Mouse (Mus musculus) large intestine, adult 2 months (tissue): Measurements from ENCODE around the gene Ctsz. TPM values are rescaled to one million over a fixed set of nuclear protein-coding genes. Genes with fewer than 3 reads are reported as not detected.
A peak's percentile ranks its signal among the peaks of the same experiment; 100 is the strongest.

Experiments
- DNase-seq: peaks from one replicate; pipeline ENCODE4 v3.0.0-alpha.2; 2012; ENCODE audit warnings: low read depth, low spot score
- WGBS: fragments of 180-500 bp; shearing (Covaris S2); methylation state at CpG from one replicate; pipeline ENCODE4 v1.1.7; 2018; 5-methylcytosine and 5-hydroxymethylcytosine counted together
- polyA plus RNA-seq: library from polyadenylated mRNA; depleted of rRNA; stranded (reverse); fragments of >200 nt; gene quantifications from 2 replicates; pipeline ENCODE4 v1.2.3, GENCODE M21; 2012; rRNA removed

Gene Ctsz
- polyA plus RNA-seq: 258 and 346 TPM in 2 replicates

DNA sequence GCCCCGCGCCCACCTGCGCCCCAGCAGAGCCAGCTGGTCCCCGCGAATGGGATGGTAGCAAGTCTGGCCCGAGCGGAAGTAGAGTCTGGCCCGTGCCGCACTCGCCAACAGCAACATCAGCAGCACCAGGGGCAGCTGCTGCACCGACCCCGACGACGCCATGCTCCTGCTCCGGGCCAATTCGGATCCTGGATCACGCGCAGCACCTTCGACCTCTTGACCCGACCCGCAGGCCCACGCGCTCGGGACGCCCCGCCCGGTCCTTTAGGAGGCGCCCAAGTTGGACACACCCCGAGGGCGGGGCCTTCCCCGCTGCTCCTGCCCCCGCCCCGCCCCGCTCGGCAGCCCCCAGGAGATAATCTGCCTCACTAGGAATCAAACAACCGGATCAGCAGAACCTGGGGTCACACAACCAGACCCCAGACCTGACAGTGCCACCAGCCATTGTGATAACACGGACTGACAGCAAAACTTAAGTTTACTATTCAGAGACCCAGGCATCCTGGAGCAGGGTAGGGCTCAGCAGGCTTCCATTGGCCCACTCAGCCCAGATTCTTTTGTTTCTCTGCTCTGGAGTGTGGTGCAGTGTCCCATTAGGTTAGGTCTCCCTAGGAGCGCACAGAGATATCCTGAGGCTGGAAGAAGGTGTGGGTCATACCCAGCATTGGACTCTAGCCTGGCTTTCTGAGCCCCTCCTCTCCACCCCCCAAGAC lies at the start of gene Ctsz:
Gene Ctsz, minus strand, starts transcription at position 303 of the 713 bp plus-strand sequence.
- WGBS: 2% methylated on average over 38 of the region's 38 CpGs

GRCm38 (mm10) chr2:174487005-174487404 lies 48.2 kb upstream of the Ctsz start:
- WGBS: 74% methylated on average over 5 of the region's 5 CpGs
- DNase-seq: no peak

More for the DNA sequence above, at the start of gene Ctsz:
- DNase-seq: peak; percentile 44

- no peak for DNase-seq
- WGBS: 42% methylated on average over 5 of the region's 5 CpGs
Measured at GRCm38 (mm10) chr2:174478746-174479145, 39.9 kb upstream of the Ctsz start.

DNA sequence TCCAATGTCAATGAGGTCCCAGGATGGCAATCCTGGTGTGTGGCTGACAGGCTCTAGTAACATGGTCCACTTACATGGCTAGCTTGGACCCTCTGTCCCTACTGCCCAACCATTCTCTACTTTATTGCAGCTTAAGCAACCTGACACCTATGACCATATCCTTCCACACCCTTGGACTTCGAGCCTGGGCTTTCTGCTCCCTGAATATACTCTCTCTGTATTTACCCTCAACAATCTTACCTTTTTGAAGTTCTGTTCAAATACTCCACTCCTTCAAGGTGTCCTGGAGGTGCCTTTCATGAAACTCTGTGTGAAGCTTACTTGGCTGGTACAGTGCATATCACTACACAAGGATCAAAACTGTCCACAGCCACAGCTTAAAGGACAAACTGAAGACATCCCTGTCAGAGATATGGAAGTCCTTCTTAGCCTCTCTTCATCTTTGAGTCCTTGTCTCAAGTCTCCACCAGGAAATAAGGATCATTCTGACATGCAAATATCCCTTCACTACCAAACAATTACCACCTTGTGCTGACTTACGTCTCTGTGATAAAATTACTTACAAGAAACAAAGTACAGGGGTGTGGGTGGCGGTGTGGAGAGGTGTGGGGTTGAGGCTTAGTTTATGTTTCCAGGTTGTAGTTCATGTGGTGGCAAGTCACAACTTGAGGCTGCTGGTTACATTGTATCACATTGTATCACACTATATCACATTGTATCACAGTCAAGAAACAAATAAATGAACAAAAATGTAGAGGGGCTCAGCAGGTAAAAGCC lies 38.9 kb upstream of the Ctsz start:
- DNase-seq: peak; percentile 82
- WGBS: 28% methylated on average over 3 of the region's 3 CpGs

- no peak for DNase-seq
Measured at GRCm38 (mm10) chr2:174473550-174473927, 34.7 kb upstream of the Ctsz start.

DNA sequence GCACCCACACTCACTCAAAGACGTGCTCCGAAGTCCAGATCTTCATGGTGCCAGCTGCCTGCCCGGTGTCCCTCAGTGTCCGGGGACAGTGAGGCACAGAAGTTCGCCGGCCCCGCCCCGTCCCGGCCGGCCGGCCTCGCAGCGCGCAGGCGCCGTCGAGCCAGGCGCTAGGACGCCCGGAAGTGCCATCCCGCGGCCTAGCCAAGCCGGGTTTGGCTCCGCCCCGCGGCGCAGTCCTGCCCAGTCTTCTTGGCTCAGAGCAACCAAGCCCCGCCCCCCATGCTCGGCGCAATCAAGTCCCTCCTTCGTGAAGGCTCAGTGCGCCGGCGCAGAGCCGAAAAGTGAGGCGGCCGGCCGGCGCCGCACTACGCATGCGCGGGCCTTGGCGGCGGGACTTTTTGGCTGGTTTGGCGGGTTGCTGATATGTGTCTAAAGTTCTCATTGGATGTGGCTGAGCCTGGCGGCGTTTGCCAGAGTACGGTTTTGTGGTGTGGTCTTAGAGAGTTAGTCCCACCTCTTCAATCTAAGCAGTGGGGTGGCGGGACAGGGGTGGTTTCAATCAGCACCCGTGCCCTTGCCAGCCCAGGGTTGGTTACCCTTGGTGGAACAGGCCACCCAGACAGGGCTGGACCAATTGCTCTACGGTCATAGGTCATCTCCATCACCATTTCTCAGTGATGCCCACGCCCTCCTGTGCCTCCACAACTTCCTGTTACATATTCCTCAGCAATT lies 34.1 kb upstream of the Ctsz start, which contains the start of gene Prelid3b:
Gene Prelid3b, minus strand, starts transcription at position 264 of the 732 bp plus-strand sequence.
- under 1% methylated on average over 53 of the region's 53 CpGs for WGBS
- DNase-seq: peak; percentile 93

More at GRCm38 (mm10) chr2:174473550-174473927, 34.7 kb upstream of the Ctsz start:
- 63% methylated on average over 5 of the region's 5 CpGs for whole genome bisulfite sequencing

DNA sequence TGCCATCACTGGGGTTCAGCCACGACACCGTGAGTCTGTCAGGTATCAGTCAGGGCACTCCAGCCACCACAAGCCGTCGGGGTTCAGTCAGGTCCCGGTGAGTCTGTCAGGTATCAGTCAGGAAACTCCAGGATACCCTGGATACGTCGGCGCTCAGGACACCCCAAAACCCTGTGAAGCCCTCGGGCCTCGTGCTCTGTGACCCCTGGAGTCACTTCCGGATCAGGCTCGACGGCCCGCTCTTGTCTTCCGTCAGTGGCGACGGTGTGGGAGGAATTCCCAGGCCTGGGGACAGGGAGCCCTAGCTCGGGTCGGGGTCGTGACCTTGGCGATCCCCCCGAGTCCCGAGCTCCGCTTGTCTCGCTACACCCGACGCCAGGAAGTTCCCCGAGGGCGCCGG lies 33.6 kb upstream of the Ctsz start:
- DNase-seq: no peak
- WGBS: 4% methylated on average over 30 of the region's 30 CpGs

DNA sequence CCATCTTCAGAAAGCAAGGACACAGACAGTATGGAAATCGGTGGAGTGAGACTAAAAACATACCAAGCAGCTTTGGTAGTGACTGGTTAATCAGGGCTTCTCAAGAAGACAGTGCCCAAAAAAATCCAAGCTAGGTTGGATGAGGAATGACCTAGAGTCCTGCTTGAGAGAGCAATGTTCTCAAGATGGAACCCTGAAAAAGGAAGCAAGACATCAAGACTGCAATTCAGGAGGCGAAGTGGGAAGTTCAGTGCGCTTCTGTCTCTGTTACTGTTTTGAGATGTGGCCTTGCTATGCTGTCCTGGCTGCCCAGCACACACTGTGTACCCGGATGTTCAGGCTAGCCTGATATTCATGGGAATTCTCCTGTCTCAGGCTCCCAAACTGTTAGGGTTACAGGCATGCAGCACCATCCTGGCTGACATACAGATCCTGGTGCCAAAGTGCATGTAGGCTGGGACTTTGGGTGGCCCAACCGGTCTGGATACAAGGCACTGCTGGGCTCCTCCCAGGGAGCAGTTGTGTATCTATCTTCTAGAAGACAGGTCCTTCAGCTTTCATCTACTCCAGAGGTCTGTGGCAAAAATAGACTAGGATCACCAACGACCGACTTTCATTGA lies 32.1 kb upstream of the Ctsz start:
- WGBS: 55% methylated on average over 7 of the region's 7 CpGs
- DNase-seq: no peak

GRCm38 (mm10) chr2:174470333-174470732 lies 31.5 kb upstream of the Ctsz start:
- no peak for DNase-seq

GRCm38 (mm10) chr2:174463789-174464523 lies 25.1 kb upstream of the Ctsz start, which contains the start of gene Atp5e:
Atp5e (minus strand) TSS chr2:174464105.
- peak; percentile 78 for DNase-seq
- 1% methylated on average over 48 of the region's 48 CpGs for WGBS

More at GRCm38 (mm10) chr2:174470333-174470732, 31.5 kb upstream of the Ctsz start:
- WGBS: 58% methylated on average over 4 of the region's 4 CpGs

- no peak for DNase-seq
- 15% methylated on average over 10 of the region's 10 CpGs for WGBS
Measured at GRCm38 (mm10) chr2:174463370-174463769, 24.5 kb upstream of the Ctsz start.

DNA sequence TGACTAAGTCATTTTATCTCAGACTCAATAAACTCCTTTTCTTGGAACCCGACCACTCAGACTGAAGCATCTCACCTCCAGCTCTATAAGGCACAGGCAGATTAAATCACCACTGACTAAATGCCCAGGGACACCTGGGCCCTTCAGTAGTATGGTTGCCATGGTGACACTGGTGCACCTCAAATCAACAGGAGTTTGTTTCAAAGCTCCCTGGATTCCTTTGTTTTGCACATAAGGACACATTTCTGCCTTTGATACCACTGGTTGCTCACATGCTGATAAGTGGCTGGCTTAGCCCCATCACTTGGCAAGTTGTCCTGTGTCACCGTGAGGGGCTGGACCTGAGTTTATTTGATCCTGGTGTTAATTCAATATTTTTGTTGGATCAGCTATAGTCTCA lies 20.5 kb upstream of the Ctsz start:
- 49% methylated on average over 2 of the region's 2 CpGs for WGBS
- DNase-seq: no peak

GRCm38 (mm10) chr2:174453681-174454080 lies 14.8 kb upstream of the Ctsz start:
- DNase-seq: no peak
- 73% methylated on average over 7 of the region's 7 CpGs for WGBS

GRCm38 (mm10) chr2:174450353-174450752 lies 11.5 kb upstream of the Ctsz start, which contains the start of gene Tubb1:
Tubb1 (plus strand) TSS chr2:174450695.
- DNase-seq: no peak
- 71% methylated on average over 4 of the region's 4 CpGs for WGBS

GRCm38 (mm10) chr2:174448405-174448804 lies 9.6 kb upstream of the Ctsz start:
- DNase-seq: no peak
- 84% methylated on average over 4 of the region's 4 CpGs for WGBS

DNA sequence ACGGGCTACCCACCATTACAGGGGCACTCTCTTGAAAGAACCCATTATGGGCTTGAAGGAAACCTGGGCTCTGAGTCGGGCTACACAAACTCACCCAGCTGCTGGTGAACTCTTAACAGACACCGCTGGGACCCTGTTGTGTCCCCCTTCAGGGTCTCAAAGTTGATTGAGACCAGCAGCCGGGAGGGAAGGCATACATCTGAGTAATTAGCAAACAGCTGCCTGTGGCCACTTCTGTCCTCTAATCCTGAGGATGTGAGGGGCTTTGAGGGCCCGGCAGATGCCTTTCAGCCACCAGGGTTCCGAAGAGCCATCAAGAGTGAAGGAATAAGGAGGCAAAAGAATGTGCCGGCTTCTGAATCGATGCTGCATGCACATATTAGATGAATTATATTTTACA lies 8.1 kb upstream of the Ctsz start:
- no peak for DNase-seq
- WGBS: 76% methylated on average over 8 of the region's 8 CpGs

DNA sequence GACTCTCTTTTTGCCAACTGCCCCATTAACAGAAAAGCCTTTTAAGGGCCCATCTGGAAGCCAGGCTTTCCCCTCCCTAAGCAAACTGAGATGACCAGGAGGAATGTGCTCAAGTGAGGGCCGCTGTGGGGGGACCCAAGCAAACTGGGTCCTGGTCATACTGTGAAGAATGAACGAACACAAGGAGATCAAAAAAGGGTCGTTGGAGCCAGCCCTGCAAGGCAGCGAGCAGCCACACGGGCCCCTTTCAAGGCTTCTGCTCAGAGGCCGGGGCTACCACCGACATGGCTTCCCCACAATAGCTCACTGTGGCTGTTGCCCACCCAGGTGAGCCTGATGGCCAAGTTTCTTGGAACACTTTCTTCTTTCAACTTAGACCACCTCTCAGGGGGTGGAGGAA lies 7.7 kb upstream of the Ctsz start:
- 54% methylated on average over 7 of the region's 7 CpGs for WGBS

DNA sequence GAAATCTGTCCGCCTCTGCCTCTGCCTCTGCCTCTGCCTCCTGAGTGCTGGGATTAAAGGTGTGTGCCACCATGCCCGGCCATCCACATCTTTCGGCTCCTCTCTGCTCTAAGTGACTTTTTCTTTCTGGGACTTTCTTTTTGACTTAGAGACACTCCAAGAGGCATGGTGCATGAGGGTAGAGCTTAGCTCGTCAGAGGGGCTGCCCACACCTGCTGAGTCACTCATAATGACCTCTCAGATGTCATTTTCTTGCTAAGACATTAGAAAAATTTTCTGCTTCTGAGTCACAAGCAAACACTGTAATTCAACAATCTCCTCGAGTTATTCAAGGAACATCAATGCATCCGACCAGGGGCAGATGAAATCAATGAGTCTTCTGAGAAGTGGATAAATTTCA lies 6.2 kb upstream of the Ctsz start:
- 80% methylated on average over 6 of the region's 6 CpGs for WGBS
- no peak for DNase-seq

More for the DNA sequence above, 7.7 kb upstream of the Ctsz start:
- no peak for DNase-seq

GRCm38 (mm10) chr2:174444359-174444758 lies 5.5 kb upstream of the Ctsz start:
- DNase-seq: no peak
- 73% methylated on average over 7 of the region's 7 CpGs for WGBS
